Mouse (Mus musculus): ENCODE measurements at regions not wholly inside any gene's neighbourhood (a gene's known extent, or its start where the extent isn't known, plus 50 kb on each side); places are given as distances from the start of the nearest gene placed in this dataset.
A peak's percentile ranks its signal among the peaks of the same experiment; 100 is the strongest.

DNA sequence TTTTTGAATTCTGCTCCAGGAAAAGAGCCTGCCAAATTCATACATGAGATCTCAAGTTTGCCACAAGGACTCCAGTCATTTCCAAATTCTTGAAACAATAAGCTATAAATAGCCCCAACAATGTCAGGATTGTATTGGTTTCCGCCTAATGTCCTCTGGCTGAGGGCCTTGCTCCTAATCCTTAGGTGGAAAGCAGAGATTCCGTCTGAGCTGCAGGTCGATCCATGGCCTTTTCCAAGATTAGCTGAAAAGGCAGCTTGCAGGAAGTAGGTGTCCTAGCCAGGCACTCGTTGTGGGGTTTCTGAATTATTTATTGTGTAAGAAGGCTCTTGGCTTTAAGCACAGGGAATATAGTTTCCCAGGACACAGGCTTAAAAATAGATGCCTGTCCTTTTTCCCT, 72.4 kb downstream of the Csl start:
- Histone ChIP-seq H3K9me3 (ENCODE audit: control insufficient read depth, low read length) (no peaks in the 10 kb centered on the region), H3K9ac (ENCODE audit: low read depth, low read length) (no peak overlapping the region), H3K27ac (ENCODE audit: low read depth, low read length) (no peak overlapping the region), H3K36me3 (ENCODE audit: control insufficient read depth, insufficient read depth, low read length) (no peaks in the 10 kb centered on the region), H3K4me1 (ENCODE audit: control insufficient read depth, insufficient read depth, low read length) (no peaks in the 10 kb centered on the region), H3K4me3 (ENCODE audit: low read length) (no peak overlapping the region), H3K4me2 (replicated peaks; ENCODE audit: low read depth, low read length) (no peak overlapping the region), H3K27me3 (ENCODE audit: control insufficient read depth, insufficient read depth, low read length) (no peaks in the 10 kb centered on the region)
- no peak for ATAC-seq (ENCODE audit: low FRiP score, low TSS enrichment)
- 62% methylated on average over 4 of the region's 4 CpGs for WGBS

- 46% methylated on average over 8 of the region's 8 CpGs for WGBS
- H3K4me1 ChIP-seq (ENCODE audit: control insufficient read depth, insufficient read depth, low read length), result peaks cover 4% of the 10 kb centered on the region; the same call in 1 of the 2 replicates
- H3K4me2 ChIP-seq (replicated peaks; ENCODE audit: low read depth, low read length), result no peak overlapping the region
- no peak overlapping the region for H3K27ac ChIP-seq (ENCODE audit: low read depth, low read length)
- ATAC-seq (ENCODE audit: low FRiP score, low TSS enrichment), result no peak
- H3K27me3 ChIP-seq (ENCODE audit: control insufficient read depth, insufficient read depth, low read length), result no peaks in the 10 kb centered on the region
- H3K36me3 ChIP-seq (ENCODE audit: control insufficient read depth, insufficient read depth, low read length), result no peaks in the 10 kb centered on the region
- H3K9me3 ChIP-seq (ENCODE audit: control insufficient read depth, low read length), result no peaks in the 10 kb centered on the region
- H3K4me3 ChIP-seq (ENCODE audit: low read length), result no peak overlapping the region
- H3K9ac ChIP-seq (ENCODE audit: low read depth, low read length), result no peak overlapping the region
Measured at GRCm38 (mm10) chr10:99697696-99698095, 61.8 kb downstream of the Csl start.

DNA sequence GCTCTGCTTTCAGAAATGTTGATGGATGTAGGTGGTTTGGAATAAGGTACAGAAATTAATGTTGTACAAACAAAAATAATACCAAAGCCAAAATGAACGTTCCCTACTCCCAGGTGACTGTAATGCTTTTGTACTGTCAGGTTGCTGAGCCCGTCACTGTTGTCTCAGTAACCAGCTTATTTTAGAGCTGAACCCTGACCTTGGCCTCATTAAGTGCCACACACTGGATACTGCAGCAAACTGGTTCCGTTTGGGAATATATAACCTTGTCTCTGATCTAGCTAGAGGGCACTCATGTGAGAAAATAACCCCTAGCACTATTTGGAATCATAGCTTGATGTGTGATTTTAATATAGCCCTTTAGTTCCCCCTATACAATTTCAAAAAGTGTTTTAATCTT, 60.0 kb downstream of the Csl start:
- no peaks in the 10 kb centered on the region for H3K27me3 ChIP-seq (ENCODE audit: control insufficient read depth, insufficient read depth, low read length)
- peaks cover 4% of the 10 kb centered on the region; the same call in 1 of the 2 replicates for H3K4me1 ChIP-seq (ENCODE audit: control insufficient read depth, insufficient read depth, low read length)
- peak; percentile 40; the same call in 1 of the 2 replicates for ATAC-seq (ENCODE audit: low FRiP score, low TSS enrichment)
- no peak overlapping the region for H3K27ac ChIP-seq (ENCODE audit: low read depth, low read length)
- no peaks in the 10 kb centered on the region for H3K9me3 ChIP-seq (ENCODE audit: control insufficient read depth, low read length)
- H3K36me3 ChIP-seq (ENCODE audit: control insufficient read depth, insufficient read depth, low read length), result no peaks in the 10 kb centered on the region
- H3K4me2 ChIP-seq (replicated peaks; ENCODE audit: low read depth, low read length), result no peak overlapping the region
- WGBS, result 10% methylated on average over 3 of the region's 3 CpGs
- no peak overlapping the region for H3K9ac ChIP-seq (ENCODE audit: low read depth, low read length)
- no peak overlapping the region for H3K4me3 ChIP-seq (ENCODE audit: low read length)

GRCm38 (mm10) chr10:99700052-99700777, 59.2 kb downstream of the Csl start:
- H3K4me1 ChIP-seq (ENCODE audit: control insufficient read depth, insufficient read depth, low read length), result peaks cover 4% of the 10 kb centered on the region; the same call in 1 of the 2 replicates
- no peak overlapping the region for H3K9ac ChIP-seq (ENCODE audit: low read depth, low read length)
- no peaks in the 10 kb centered on the region for H3K9me3 ChIP-seq (ENCODE audit: control insufficient read depth, low read length)
- peak; percentile 90; the same call in 1 of the 2 replicates for ATAC-seq (ENCODE audit: low FRiP score, low TSS enrichment)
- no peaks in the 10 kb centered on the region for H3K36me3 ChIP-seq (ENCODE audit: control insufficient read depth, insufficient read depth, low read length)
- H3K27me3 ChIP-seq (ENCODE audit: control insufficient read depth, insufficient read depth, low read length), result no peaks in the 10 kb centered on the region
- H3K27ac ChIP-seq (ENCODE audit: low read depth, low read length), result 0 out of 2 replicates have a peak overlapping the region, but pooled peaks have one; percentile 18
- WGBS, result 15% methylated on average over 2 of the region's 2 CpGs
- no peak overlapping the region for H3K4me3 ChIP-seq (ENCODE audit: low read length)
- H3K4me2 ChIP-seq (replicated peaks; ENCODE audit: low read depth, low read length), result no peak overlapping the region
